Mouse (Mus musculus) A20 (cell line): Measurements from ENCODE around the gene 5530401A14Rik.
A peak's percentile ranks its signal among the peaks of the same experiment; 100 is the strongest.

ENCODE experiments used
- DNase-seq: peaks from one replicate; pipeline ENCODE4 v3.0.0-alpha.2; 2011; ENCODE audit warnings: low read depth, low spot score

The 5530401A14Rik gene

DNA sequence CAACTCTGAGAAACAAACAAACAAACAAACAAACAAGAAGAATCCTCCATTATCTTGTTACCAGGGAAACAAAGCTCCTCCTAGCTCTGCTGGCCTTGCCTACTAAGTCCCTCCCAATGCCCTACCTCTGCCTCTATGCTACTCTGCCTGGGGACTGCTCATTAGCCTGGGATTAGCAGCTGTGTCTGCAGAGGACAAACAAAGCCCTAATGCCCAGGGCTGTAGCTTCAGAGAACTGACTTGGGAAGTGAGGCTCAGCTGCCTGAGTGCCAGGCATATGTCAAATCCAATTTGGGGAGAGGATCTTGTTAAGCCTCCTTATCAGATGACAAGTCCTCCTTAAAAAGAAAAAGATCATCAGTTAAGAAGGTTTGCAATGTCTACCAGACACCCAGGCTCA is 65.9 kb downstream of the 5530401A14Rik start:
- no peak for DNase-seq

GRCm38 (mm10) chr11:81937516-81937915 is 77.0 kb downstream of the 5530401A14Rik start:
- DNase-seq, result no peak

DNA sequence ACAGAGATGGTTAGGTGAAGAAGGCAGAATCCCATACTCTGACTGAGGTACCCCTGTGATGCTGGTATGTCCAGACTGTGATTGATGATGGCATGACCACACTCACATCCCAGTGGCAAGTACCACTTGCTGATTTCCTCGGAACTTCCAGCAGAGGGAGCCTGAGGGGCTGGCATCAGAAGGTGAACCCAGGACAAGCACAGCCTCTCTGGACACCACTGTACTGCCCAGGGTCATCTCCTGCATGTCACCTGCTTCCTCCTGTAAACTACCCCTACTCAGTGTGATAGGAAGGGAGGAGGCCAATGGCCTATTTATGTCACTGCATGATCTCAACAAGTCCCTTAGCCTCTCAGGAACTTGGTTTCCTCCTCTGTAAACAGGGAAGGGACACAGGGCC is 80.5 kb downstream of the 5530401A14Rik start:
- DNase-seq, result peak; percentile 39

GRCm38 (mm10) chr11:81942167-81942566 is 81.7 kb downstream of the 5530401A14Rik start:
- no peak for DNase-seq
